Mouse (Mus musculus): ENCODE measurements around the gene Nol9.

DNA sequence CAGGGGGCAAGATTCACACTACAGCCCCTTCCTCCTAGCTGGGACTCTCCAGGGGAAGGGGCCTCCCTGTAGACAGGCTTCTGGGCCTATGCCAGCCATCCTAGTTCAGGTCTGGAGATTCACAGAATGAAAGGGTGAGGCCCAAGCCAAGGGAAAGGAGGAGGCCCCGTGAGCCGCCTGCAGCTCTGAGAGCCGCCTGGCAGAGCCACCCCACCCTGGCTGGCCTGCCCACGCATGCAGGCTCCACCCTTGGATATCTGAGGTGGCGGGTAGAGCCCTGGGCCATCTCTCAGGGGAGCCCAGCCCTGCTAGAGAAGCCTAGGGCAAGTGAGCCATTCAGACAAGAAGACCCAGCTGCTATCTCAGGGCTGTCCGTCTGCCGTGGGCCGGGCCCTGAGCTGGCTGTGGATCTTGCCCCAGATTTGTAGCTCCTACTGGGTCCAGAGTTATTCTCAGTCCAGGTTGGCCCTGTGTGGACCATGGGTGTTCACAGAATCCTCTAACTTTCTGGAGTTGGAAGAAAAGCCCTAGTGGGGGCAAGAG is 53.7 kb downstream of the Nol9 start:
- TF ChIP-seq CTCF (IDR thresholded peaks at IDR 0.05; ENCODE audit: low read depth, low read length) (no peak), GATA1 (IDR thresholded peaks at IDR 0.05; ENCODE audit: borderline replicate concordance, low read length) (no peak), GATA2 (IDR thresholded peaks at IDR 0.05; ENCODE audit: borderline replicate concordance, low read depth, low read length) (no peak)
